Mouse (Mus musculus) colon, adult 2 months (tissue): Measurements from ENCODE around the gene Fstl5. TPM values are rescaled to one million over a fixed set of nuclear protein-coding genes. Genes with fewer than 3 reads are reported as not detected.

Experiments used
- polyA plus RNA-seq: library from polyadenylated mRNA; depleted of rRNA; stranded (reverse); fragments of >200 nt; gene quantifications from 2 replicates; pipeline ENCODE4 v1.2.3, GENCODE M21; 2012; rRNA removed

Gene Fstl5
- 0.09 and 0.30 TPM in 2 replicates for polyA plus RNA-seq

DNA sequence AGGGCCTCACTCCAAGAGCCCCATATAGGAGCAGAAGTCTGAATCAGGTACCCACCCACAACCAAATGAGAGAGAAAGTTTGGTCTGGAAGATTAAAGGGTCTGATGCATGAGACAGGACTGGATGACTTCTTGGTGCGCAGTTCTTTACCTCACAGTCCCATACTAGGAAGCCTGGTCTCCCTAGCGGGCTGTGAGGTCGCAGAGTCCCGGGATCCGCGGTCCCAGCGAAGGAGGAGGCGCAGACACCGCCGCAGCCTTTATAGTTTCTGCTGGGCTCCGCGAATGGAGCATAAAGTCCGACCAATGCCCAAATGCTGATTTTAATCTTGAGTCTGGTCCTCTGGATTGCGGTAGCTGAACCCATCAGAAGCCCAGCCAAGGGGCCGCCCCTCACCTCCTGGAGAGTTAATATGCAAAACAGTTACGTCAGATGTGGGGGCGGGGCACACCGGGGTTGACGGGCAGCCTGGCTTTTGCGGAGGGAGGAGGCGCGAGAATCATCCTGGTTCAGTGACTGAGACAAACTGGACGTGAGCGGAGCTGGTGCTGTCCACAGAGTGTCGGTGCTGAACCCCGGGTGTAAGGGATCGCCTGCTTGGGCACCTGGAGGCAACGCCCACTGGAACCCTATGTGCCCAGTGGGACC is at the start of gene Fstl5:
Gene Fstl5 (plus strand): TSS at position 211 of the 648 bp plus-strand sequence.

Other genes starting within 250 kb of the Fstl5 start
- 46.7 and 49.1 TPM in 2 replicates for gene Golim4, start 117.3 kb upstream of the Fstl5 start, polyA plus RNA-seq